Mouse (Mus musculus): ENCODE measurements at regions not wholly inside any gene's neighbourhood (a gene's known extent, or its start where the extent isn't known, plus 50 kb on each side); places are given as distances from the start of the nearest gene placed in this dataset.

DNA sequence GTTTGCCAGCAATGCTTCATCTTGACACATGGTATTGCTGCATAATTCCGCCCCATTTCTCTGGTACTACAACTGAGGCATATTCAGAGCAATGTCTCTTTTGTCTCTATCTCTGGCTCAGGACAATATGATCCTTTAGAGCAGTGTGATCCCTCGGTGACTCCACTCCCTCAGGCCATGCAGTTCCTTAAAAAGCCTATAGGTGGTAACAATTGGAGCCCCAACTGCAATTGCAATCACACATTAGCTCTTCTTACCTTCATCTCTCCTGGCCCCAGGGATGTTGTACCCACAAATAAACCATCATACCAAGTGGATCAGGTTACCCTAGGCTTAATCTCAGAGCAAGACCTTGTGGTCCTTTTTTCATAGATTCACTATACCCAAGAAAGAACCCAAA, 618.6 kb downstream of the Insc start:
- no peak for ATAC-seq (replicated peaks; ENCODE audit: low FRiP score)
- WGBS = 82% methylated on average over 2 of the region's 2 CpGs
- no peak overlapping the region for H3K4me3 ChIP-seq (replicated peaks)

DNA sequence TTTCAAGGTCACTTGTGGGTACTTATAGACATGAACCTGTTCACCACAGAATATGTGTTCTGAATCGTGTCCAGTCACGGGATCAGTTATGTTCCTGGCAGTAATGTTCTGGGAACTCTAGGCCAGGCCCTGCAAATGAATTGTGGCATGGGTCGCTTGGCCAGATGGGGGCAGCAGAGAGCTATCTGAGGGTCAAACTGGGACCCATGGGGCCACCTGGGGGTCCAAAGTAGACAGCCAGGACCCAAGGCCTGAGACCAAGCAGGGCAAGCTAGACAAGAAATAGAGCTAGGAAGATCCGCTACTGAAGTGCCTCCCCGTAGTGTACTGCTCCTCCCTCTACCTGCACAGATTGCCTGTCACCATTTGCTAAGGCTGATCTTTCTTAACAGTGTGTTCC, 623.4 kb downstream of the Insc start:
- Histone ChIP-seq H3K27ac (no peak overlapping the region), H3K4me1 (peaks cover 4% of the 10 kb centered on the region; the same call in 1 of the 2 replicates), H3K4me3 (replicated peaks) (no peak overlapping the region), H3K9ac (no peak overlapping the region), H3K9me3 (replicated peaks) (no peaks in the 10 kb centered on the region), H3K27me3 (peaks cover 13% of the 10 kb centered on the region; the same call in 1 of the 2 replicates), H3K36me3 (no peaks in the 10 kb centered on the region), H3K4me2 (no peak overlapping the region)
- WGBS = 40% methylated on average over 5 of the region's 5 CpGs
- peak; percentile 62; the same call in 1 of the 2 replicates for ATAC-seq (replicated peaks; ENCODE audit: low FRiP score)

More for the DNA sequence above, 618.6 kb downstream of the Insc start:
- H3K9me3 ChIP-seq (replicated peaks) = no peaks in the 10 kb centered on the region
- H3K4me1 ChIP-seq = 0 out of 2 replicates have a peak, but pooled peaks cover 4% of the 10 kb centered on the region
- H3K36me3 ChIP-seq = no peaks in the 10 kb centered on the region
- no peak overlapping the region for H3K27ac ChIP-seq
- H3K4me2 ChIP-seq = no peak overlapping the region
- H3K27me3 ChIP-seq = 0 out of 2 replicates have a peak, but pooled peaks cover 4% of the 10 kb centered on the region
- H3K9ac ChIP-seq = no peak overlapping the region

DNA sequence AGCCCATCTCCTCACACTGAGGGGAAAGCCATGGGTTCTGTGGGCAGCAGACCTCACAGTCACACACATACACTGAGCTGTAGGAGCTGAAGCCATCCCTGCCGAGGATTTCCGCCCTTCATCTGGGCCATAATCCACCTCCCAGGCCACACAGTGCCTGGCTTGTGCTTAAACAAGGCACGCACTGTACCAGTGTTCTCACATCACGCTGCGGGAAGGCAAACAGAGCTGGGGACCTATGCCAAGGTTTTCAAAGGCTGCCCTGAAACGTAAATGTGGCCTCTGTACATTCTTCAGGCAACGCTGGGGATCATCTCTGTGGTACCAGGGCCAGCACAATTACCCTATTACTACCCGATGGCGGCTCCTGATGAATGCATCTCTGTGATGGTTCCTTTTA, 627.6 kb downstream of the Insc start:
- no peaks in the 10 kb centered on the region for H3K9me3 ChIP-seq (replicated peaks)
- no peak overlapping the region for H3K9ac ChIP-seq
- no peak overlapping the region for H3K4me2 ChIP-seq
- H3K36me3 ChIP-seq = no peaks in the 10 kb centered on the region
- H3K4me3 ChIP-seq (replicated peaks) = no peak overlapping the region
- no peak overlapping the region for H3K27ac ChIP-seq
- peaks cover 10% of the 10 kb centered on the region; the same call in 1 of the 2 replicates for H3K27me3 ChIP-seq
- no peak for ATAC-seq (replicated peaks; ENCODE audit: low FRiP score)
- peaks cover 13% of the 10 kb centered on the region for H3K4me1 ChIP-seq
- 77% methylated on average over 9 of the region's 9 CpGs for WGBS

DNA sequence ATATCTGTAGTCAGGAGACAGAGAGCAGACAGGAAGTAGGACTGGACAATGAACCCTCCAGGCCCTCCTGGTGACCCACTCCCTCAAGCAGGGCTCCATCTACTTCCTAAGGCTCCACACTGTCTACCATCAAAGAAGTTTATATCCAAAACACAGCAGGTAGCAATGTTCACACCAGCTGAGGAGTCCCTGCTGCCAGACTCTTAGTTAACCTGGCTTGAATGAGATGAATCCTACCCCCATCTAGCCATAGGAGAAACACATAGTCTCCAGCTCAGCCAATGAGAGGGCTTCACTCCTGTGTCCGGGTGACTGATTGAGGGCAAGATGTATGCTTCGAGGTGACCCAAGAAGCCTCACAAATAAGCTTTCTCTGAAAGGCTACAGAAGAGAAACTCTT, 629.4 kb downstream of the Insc start:
- Histone ChIP-seq H3K27ac (no peak overlapping the region), H3K9ac (no peak overlapping the region), H3K4me3 (replicated peaks) (no peak overlapping the region), H3K4me2 (no peak overlapping the region), H3K4me1 (peaks cover 16% of the 10 kb centered on the region), H3K9me3 (replicated peaks) (no peaks in the 10 kb centered on the region), H3K27me3 (peaks cover 6% of the 10 kb centered on the region; the same call in 1 of the 2 replicates), H3K36me3 (no peaks in the 10 kb centered on the region)
- no peak for ATAC-seq (replicated peaks; ENCODE audit: low FRiP score)
- 26% methylated on average over 2 of the region's 2 CpGs for WGBS

DNA sequence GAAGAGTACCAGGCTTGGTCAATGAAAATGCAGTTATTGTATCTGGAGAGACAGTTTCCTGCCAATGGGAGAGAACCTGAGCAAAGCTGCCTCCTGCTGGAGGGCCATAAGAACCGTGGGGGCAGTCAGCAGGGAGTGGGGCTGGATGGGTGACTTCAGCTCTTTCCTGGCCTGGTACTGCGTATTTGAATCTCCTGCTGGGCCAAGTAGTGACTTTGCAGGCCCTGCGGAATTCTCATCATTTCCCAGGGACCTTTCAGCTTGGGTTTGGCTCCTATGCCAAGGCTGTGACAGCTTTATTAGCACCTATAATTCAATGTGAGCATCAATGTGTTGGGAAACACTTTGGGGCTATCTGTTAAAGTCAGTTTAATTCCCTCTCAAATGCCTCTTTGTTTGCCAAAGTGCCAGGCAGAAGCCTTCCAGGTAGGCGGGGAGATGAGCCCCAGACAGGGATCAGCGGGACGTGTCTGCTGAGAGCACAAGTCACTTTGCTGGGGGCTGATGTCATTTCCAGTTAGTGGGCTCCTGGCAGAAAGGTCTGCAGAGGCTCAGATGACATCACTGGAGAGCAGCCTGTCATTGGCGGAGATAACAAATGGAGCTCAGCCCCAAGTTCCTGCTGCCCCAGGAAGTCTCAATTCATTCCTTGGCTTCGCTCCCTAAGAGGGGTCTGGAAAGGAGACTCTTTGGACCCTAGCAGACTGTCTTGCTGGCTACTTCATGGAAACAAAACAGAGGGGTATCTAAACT, 630.5 kb downstream of the Insc start:
- Histone ChIP-seq H3K4me1 (peaks cover 16% of the 10 kb centered on the region), H3K9ac (no peak overlapping the region), H3K4me3 (replicated peaks) (no peak overlapping the region), H3K9me3 (replicated peaks) (no peaks in the 10 kb centered on the region), H3K27me3 (peaks cover 6% of the 10 kb centered on the region; the same call in 1 of the 2 replicates), H3K36me3 (no peaks in the 10 kb centered on the region), H3K4me2 (no peak overlapping the region), H3K27ac (no peak overlapping the region)
- peak; percentile 62 for ATAC-seq (replicated peaks; ENCODE audit: low FRiP score)
- WGBS = 26% methylated on average over 8 of the region's 8 CpGs

DNA sequence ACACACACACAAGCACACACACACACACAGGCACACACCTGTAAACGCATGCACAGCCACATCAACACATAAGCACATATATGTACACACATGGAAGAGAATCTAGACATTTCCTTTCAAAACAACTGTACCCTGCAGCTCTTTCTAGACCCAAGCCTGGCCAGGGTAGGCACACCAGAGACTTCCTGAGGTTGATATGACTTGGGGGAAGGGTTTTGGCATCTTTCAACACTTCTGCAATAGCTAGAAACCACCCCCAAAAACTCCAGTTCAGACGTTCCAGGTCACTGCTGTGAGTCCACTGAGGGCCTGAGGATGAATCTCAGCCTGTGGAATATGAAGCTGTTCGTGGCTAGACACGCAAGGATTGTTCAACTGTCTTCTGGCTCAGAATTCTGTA, 632.6 kb downstream of the Insc start:
- peaks cover 4% of the 10 kb centered on the region; the same call in 1 of the 2 replicates for H3K27me3 ChIP-seq
- ATAC-seq (replicated peaks; ENCODE audit: low FRiP score) = no peak
- no peak overlapping the region for H3K27ac ChIP-seq
- H3K9ac ChIP-seq = no peak overlapping the region
- H3K4me1 ChIP-seq = peaks cover 21% of the 10 kb centered on the region
- no peaks in the 10 kb centered on the region for H3K36me3 ChIP-seq
- no peaks in the 10 kb centered on the region for H3K9me3 ChIP-seq (replicated peaks)
- H3K4me2 ChIP-seq = no peak overlapping the region
- 73% methylated on average over 4 of the region's 4 CpGs for WGBS
- H3K4me3 ChIP-seq (replicated peaks) = no peak overlapping the region

DNA sequence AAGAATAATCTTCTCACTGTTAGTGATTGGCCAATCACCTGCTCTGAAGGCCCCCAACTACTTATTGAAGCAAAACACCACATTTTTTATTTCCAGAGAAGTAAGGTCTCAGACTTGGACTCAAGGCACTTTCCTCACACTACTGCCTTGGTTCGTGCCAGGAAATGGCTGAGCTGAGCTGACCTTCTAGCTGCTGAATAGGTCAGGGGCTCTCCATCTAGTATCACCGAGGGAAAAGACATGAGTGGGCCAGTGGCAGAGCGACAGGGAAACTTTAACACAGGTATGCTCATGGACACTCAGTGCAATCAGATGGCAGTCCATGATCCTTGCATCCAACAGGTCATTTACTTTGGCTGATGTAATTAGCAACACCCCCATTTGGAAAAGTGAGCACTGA, 635.3 kb downstream of the Insc start:
- H3K27ac ChIP-seq = no peak overlapping the region
- 77% methylated on average over 3 of the region's 3 CpGs for WGBS
- no peaks in the 10 kb centered on the region for H3K36me3 ChIP-seq
- peaks cover 17% of the 10 kb centered on the region for H3K4me1 ChIP-seq
- H3K27me3 ChIP-seq = no peaks in the 10 kb centered on the region
- no peak overlapping the region for H3K9ac ChIP-seq
- H3K4me3 ChIP-seq (replicated peaks) = no peak overlapping the region
- no peak for ATAC-seq (replicated peaks; ENCODE audit: low FRiP score)
- no peak overlapping the region for H3K4me2 ChIP-seq
- H3K9me3 ChIP-seq (replicated peaks) = no peaks in the 10 kb centered on the region

DNA sequence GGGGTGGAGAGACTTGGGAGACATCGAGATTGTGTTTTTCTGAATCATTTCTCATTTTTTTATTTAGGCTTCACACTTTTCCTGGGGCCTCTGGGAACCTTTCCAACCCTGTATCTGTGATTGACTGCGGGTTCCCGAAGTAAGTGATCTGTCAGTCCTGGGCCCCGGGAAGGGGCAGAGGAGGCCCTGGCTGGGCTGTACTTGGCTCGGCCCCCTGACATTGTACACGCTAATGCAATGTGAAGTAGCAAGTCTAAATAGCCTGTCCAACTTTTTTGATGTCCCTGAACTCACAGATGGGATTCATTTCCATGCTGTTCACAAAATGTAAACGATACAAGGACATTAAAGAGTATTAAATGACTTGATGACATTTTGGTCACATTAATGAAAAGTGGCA, 636.1 kb downstream of the Insc start:
- Histone ChIP-seq H3K36me3 (no peaks in the 10 kb centered on the region), H3K9ac (no peak overlapping the region), H3K27ac (no peak overlapping the region), H3K27me3 (no peaks in the 10 kb centered on the region), H3K4me3 (replicated peaks) (no peak overlapping the region), H3K4me1 (peaks cover 13% of the 10 kb centered on the region), H3K9me3 (replicated peaks) (no peaks in the 10 kb centered on the region), H3K4me2 (no peak overlapping the region)
- ATAC-seq (replicated peaks; ENCODE audit: low FRiP score) = no peak
- 37% methylated on average over 7 of the region's 7 CpGs for WGBS

DNA sequence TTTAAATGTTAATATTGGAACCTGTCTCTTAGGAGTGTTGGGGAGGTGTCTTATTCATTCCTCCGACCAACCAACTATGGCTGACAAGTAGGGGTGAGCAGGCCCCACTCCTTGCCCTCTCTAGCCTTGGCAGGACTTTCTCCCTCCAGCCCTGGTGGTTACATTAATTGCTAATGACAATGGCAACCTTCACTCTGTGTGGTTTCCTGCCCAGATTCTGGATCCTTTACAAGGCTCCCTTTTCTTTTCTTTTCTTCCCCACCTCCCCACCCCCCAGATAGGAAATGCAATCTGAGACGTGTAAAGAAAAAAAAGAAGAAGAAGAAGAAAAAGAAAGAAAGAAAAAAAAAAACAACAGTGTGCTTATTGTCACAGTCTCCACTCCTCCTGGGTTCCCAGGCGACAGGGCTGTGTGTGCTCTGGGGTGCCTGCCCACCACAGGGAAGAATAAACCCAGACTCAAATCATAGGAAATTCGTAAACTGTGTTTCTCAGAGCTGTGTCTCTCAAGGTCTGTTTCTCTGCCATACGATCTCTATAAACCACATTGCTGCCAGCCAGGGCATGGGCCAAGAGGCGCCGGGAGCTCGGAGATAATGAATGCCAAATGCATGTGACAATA, 637.6 kb downstream of the Insc start:
- Histone ChIP-seq H3K27ac (no peak overlapping the region), H3K9ac (no peak overlapping the region), H3K36me3 (no peaks in the 10 kb centered on the region), H3K27me3 (no peaks in the 10 kb centered on the region), H3K9me3 (replicated peaks) (no peaks in the 10 kb centered on the region), H3K4me1 (peaks cover 13% of the 10 kb centered on the region), H3K4me3 (replicated peaks) (no peak overlapping the region), H3K4me2 (no peak overlapping the region)
- ATAC-seq (replicated peaks; ENCODE audit: low FRiP score) = no peak
- WGBS = 60% methylated on average over 8 of the region's 8 CpGs

DNA sequence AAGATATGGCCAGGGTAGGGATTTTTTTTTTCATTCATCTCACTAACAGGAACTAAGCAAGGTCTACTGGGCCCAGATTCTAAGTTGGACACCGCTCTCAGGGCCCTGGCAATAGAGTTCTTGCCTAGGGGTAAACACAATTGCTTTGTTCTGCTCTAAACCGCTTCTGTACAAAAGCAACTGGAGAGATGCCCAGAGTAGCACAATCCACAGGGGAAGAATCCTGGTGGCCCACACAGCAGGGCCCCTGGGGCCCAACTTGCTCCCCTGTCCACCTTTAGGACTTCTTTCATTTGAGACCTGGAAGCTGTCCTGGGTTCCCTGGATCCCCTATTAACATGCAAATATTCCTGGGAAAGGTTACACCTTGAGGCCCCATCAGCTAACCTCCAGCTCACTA, 639.4 kb downstream of the Insc start:
- Histone ChIP-seq H3K4me2 (no peak overlapping the region), H3K4me3 (replicated peaks) (no peak overlapping the region), H3K9ac (no peak overlapping the region), H3K36me3 (no peaks in the 10 kb centered on the region), H3K9me3 (replicated peaks) (no peaks in the 10 kb centered on the region), H3K27ac (no peak overlapping the region), H3K27me3 (no peaks in the 10 kb centered on the region), H3K4me1 (peaks cover 10% of the 10 kb centered on the region)
- 75% methylated on average over 2 of the region's 2 CpGs for WGBS
- ATAC-seq (replicated peaks; ENCODE audit: low FRiP score) = no peak

DNA sequence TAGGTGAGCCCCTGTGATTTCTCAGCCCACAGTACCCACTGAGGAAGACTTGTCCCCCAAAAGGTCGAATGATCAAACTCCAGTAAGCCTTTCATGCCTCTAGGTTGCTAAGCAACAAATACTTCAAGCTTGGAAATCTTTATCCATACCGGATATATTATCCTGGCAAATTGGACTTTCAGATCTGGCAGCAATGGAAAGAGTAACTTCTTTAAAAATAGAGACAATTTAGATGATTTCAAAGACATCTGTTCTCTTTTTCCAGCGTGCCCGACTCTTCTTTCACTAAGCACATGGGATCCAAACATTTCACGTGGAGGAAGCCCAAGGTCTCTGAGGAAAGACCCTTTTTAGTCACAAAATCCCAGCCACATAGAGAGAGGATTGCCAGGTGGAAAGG, 645.4 kb downstream of the Insc start:
- H3K4me2 ChIP-seq = no peak overlapping the region
- no peak overlapping the region for H3K9ac ChIP-seq
- WGBS = 82% methylated on average over 5 of the region's 5 CpGs
- no peak for ATAC-seq (replicated peaks; ENCODE audit: low FRiP score)
- no peaks in the 10 kb centered on the region for H3K36me3 ChIP-seq
- H3K9me3 ChIP-seq (replicated peaks) = no peaks in the 10 kb centered on the region
- peaks cover 3% of the 10 kb centered on the region; the same call in 1 of the 2 replicates for H3K4me1 ChIP-seq
- no peak overlapping the region for H3K27ac ChIP-seq
- 0 out of 2 replicates have a peak, but pooled peaks cover 3% of the 10 kb centered on the region for H3K27me3 ChIP-seq
- no peak overlapping the region for H3K4me3 ChIP-seq (replicated peaks)

DNA sequence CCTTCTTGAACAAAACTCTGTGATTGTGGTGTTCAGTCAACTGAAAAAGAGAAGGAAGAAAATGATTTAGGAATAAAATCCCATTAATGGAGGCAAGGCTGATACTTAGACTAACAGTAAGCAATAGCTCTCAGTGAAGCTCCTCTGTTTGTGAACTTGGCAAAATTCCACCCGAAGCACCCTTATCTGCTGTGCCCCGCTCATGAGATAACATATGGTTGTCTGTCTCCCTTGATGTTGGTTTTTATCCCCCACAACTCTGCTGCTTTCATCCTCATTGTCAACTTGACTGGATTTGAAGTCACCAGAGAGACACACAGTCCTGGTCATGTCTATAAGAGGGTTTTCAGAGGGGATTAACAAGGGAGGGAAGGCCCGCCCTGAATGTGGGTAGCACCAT, 646.1 kb downstream of the Sox6 start:
- H3K4me1 ChIP-seq = peaks cover 6% of the 10 kb centered on the region; the same call in 1 of the 2 replicates
- H3K4me2 ChIP-seq = no peak overlapping the region
- no peak for ATAC-seq (replicated peaks; ENCODE audit: low FRiP score)
- H3K27me3 ChIP-seq = peaks cover 7% of the 10 kb centered on the region
- no peak overlapping the region for H3K9ac ChIP-seq
- H3K4me3 ChIP-seq (replicated peaks) = no peak overlapping the region
- 82% methylated on average over 3 of the region's 3 CpGs for WGBS
- H3K9me3 ChIP-seq (replicated peaks) = no peaks in the 10 kb centered on the region
- no peaks in the 10 kb centered on the region for H3K36me3 ChIP-seq
- H3K27ac ChIP-seq = no peak overlapping the region

Data from kidney, embryonic 15.5 days (tissue).